Mouse (Mus musculus) lung, adult 2 months (tissue): ENCODE results near the gene Tekt4.

Source experiments
- CTCF ChIP-seq: fragments of 200-500 bp; IDR thresholded peaks from 2 replicates; pipeline ENCODE4 v1.5.1; 2011; ENCODE audit warnings: mild to moderate bottlenecking, low read length, control low read depth; ENCODE audit not compliant: insufficient read depth
- POLR2A ChIP-seq: fragments of 200-500 bp; IDR thresholded peaks from 2 replicates; pipeline ENCODE4 v1.6.1; 2011; ENCODE audit warnings: low read depth, mild to moderate bottlenecking, control low read depth, low read length, borderline replicate concordance; ENCODE audit errors: extremely low read depth

DNA sequence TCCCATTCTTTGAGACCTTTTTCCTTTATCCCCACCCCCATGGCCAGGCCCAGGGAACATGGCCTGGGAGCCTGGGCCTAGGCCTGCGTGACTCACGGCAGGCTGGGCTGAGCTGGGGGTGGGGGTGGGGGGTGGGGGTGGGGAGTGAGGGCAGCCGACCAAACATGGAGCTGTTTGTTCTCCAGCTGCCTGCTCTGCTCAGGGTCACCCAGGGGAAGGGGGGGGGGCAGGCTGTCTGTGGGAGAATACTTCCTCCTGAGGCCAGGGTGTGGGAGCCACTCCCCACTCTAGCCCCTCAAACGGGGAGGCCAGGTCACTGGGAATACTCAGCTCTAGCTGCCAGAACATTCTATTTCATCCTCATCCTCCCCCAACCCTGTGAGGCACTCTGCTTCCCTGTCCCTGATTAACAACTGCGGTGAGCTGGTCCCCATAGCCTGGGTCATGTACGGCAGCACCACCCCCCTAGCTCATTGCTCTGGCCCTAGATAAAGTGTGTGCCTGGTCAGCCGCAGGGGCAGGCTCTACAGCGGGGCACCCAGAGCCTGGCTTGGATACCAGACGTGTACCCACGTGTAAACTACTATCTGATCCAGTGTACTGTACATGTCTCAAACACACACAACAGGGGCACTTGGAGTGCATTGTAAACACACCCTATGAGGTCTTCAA, 49.1 kb upstream of the Tekt4 start:
- TF ChIP-seq POLR2A (no peak), CTCF (no peak)
